Mouse (Mus musculus) telencephalon, adult 2 months (tissue): ENCODE data around the gene Rps23.
"Not testable (repeated sequence)": the region's sequence is repeated elsewhere in the genome, so short reads cannot be mapped to it uniquely, and the experiment has no call there.

Experiments
- DNase-seq: peaks from one replicate; pipeline ENCODE4 v3.0.0-alpha.2; 2011; ENCODE audit warnings: low read depth, low spot score

The Rps23 gene

DNA sequence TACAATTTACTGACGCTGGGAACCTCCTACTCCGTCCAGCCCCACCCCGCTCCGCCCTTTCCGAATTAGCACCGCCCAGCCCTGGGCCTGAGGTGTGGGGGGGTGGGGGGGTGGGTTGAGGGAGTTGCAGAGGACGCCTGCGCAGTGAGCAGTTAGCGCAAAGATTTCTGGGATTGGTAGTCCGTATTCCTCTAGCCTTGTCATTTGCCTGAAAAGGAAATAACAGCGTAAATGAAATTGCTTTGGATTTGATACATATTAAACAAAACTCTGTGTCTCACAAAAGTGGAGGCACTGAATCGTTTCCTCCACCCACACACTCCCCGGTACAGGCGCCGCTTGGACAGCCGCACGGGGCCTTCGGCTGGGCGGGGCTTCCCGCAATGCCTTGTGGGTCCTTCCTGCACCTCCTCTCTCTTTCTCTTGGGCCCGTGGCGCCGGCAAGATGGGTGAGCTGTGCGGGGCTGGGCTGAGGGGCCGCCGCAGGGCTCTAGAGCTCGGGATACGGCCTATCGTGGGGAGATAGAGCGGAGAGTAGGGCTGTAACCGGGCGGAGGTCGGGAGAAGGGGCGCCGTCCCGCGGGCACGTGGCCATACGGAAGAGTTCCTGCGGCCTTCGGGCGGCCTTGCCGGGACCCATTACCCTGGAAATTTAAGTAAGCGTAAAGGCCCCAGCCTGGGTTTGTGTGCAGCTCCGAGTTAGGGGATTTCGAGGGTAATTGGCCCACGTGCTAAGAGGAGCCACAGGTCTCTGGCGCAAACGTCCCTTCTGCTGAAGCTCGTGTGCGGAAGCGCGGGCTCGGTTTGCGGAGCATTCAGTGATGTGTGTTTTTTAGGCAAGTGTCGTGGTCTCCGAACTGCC is at the start of gene Rps23:
Gene Rps23, plus strand, starts transcription at position 208 of the 862 bp plus-strand sequence.
- DNase-seq, result peak; percentile 91

GRCm38 (mm10) chr13:90881727-90882429 is 40.9 kb upstream of the Rps23 start:
- DNase-seq, result no peak

GRCm38 (mm10) chr13:90885856-90886532 is 36.8 kb upstream of the Rps23 start:
- DNase-seq, result no peak

DNA sequence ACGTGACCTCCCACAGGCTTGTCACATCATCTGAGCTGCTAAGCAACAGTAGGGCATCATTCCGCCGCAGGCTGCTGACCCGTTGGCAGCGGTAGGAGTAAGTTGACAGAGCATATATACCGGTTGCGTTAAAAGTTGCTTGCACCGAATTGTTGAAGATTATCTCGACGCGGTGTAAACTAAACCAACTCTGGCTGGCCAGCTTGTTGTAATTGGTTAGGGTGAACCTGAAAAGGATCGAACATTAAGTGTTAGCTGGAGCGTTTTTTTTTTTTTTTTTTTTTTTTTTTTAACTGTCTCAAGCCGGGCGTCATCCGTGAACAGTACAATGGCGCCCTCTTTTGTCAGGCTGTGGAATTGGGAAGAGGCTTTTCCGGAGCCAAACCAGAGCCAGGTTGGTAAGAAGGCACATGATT is 36.2 kb upstream of the Rps23 start:
- peak; percentile 47 for DNase-seq

DNA sequence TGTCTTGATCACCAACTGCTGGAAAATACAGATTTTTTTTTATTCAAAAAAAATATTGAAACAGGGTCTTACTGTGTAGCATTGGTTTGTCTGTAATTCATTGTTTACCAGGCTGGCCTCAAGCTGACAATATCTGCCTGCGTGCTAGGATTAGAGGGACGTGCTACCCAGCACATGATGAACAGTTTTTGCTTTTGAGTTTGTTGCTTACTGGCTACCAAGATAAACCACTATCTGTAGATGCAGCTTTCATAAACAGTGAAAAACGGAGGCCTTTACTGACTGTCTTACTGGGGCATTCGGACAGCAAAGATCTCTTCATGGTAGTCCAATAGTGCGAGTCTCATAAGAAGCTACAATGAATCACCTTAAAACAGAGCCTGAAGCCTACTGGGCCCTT is 32.6 kb upstream of the Rps23 start:
- DNase-seq, result no peak

DNA sequence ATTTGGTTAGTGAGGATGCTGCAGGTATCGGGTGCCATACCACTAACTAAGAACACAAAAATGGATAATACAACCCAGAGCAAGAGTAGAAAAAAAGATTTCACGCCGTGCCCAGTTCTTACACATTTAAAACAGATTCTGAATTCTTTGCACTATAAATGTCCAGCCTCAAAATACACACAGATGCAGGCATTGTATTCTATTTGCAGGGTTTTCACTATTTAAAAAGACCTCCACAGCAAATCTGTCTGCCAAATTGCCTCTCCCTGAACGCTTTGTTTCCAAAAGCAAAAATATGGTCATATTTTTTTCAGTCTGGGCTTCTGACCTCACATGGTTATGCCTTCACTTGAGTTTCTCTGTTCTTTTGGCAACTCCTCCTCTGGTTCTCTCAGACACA is 27.9 kb upstream of the Rps23 start:
- no peak for DNase-seq

DNA sequence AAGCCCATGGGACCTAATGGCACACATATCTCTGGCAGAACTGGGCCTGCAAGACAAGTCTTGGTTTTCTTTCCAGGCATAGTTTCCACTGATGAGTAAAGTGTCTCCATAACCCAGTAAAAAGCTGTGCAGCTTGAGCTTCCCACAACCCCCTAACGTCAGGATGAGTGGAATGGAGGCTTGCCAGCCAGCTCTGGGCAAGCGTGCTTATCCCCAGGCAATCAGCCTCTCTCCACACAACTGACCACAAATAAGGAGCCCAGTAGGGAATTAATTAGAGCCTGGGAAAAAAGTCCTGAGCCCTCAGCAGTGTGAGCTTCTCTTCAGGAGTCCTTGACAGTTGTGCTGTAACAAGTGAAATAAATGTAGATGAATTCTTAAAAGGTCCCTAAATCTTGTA is 26.7 kb upstream of the Rps23 start:
- DNase-seq, result no peak

- DNase-seq, result no peak
Observed at GRCm38 (mm10) chr13:90896821-90897220, 25.9 kb upstream of the Rps23 start.

GRCm38 (mm10) chr13:90905176-90905575 is 17.6 kb upstream of the Rps23 start, which contains the start of gene Atp6ap1l:
Gene Atp6ap1l (minus strand): TSS chr13:90905355.
- no peak for DNase-seq

DNA sequence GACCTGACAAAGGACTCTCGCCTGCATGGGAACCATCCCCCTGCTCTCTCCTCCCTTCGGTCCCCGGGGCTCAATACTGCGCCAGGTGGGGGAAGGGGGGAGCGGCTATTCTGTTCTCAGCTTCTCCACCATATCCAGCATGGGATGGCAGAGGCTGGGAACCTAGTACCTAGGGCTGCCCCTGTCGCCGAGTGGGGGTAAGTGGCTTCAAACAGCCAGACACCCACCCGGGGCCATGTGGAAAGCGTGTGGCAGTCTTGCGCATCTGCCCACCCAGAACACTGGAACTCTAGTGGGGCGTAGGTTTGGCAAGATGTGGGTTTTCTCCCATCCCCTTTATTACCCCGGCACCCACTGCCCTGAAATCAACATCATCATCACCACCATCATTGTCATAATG is 15.4 kb upstream of the Rps23 start:
- DNase-seq, result no peak

DNA sequence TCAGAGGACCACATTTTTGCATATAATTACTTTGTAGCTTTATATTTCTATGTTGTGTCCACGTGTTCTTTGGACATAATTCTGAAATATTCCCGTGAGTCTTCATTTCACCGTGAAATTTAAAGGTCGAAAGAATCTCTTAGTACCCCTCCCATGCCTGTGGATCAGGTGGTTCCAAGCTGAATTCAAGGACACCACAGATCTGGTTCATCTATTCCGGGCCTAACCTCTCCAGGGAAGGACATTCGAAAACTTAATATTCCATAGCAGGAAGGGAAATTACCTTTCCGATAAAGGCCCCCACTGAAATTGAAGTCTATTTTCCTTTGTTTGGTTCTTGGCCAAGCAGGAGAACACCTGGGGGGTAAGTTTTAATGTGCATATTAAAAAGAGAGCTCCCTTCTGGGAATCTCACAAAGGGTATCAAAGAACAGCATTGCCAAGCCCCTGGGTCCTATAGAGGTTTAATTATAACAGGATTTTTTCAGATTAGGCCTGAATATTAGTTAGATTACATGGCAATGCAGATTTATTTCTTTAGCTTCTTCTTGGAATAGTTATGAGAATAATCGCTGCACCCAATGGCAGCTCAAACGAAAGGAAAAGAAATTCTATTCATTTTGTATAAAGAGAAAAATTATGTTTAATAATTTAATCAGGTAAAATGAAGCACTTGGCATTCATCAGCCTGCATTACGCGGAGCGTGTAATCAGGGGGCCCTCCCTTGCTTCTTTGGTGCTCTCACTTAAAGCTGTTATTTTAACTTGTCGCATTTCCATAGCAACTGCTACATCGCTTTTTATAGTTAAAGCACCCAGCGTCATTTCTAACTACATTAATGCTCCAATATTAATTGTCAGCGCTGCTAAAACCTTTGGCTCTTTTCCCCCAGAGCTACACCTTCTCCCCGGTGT is 9.7 kb upstream of the Rps23 start:
- DNase-seq, result peak; percentile 58

- DNase-seq, result no peak
Observed at GRCm38 (mm10) chr13:90913675-90914192, 9.0 kb upstream of the Rps23 start.

DNA sequence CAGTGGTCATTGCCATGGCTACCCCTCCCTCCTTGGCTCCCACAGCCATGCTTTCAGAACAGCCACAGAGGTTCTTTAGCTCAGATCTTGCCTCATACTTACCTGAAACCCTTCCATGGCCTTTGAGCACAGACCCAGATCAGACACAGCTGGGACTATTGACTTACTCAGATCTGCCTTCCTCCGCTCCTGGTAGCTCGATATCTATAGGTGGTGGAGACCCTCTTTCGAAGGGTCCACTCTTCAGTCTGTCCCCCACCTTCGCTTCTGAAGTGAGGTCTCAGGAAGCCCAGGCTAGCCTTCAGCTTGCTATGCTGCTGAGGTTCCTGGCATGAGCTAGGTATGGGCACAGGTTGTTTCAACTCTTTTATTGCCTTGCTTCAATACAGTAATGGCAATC is 8.0 kb upstream of the Rps23 start:
- no peak for DNase-seq

GRCm38 (mm10) chr13:90923617-90924016 is 859 bp downstream of the Rps23 start:
- not testable (repeated sequence) for DNase-seq

GRCm38 (mm10) chr13:90924072-90924471 is 1.3 kb downstream of the Rps23 start:
- DNase-seq, result no peak

DNA sequence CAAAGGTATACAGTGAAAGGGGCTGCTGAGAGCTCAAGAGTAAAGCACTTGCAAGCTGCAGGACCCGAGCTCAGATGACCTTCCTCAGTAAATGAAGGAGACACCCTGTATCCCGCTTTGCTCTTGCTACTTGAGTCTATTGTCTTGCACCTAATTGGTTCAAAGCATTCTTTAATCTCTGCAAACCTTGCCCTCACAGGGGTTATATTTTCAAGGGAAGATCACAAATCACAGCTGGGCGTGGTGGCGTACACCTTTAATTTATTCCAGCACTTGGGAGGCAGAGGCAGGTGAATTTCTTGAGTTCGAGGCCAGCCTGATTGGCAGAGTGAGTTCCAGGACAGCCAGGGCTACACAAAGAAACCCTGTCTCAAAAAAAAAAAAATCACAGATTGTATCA is 2.4 kb downstream of the Rps23 start:
- DNase-seq, result no peak

DNA sequence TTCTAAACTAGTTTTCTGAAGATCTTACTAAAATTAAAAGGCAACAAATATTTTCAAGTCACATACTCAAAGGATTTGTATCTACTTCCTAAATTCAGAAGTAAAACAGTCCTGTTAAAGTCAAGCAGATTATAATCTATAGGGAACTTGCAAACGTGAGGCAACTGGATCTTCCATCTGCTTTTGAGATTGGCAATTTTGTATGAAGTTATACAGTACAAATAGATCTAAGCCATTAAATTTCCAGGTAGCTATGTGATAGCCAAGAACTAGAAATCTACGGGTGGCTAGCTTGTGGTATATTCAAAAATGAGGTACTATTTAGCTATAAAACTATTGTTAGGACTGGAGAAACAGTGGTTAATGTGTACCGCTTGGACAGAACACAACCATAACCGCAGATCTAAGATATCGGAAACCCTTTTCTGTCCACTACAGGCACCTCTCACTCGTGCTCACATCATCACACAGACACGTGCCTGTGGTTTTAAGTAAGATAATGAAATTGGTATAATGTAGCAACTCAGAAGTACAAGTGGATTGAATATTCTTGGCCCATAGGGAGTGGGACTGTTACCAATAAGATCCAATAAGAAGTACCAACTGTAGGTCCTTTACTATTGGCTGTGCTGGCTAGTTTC is 3.5 kb downstream of the Rps23 start:
- no peak for DNase-seq

GRCm38 (mm10) chr13:90926938-90927633 is 4.3 kb downstream of the Rps23 start:
- no peak for DNase-seq

- DNase-seq, result not testable (repeated sequence)
Observed at GRCm38 (mm10) chr13:90928266-90928665, 5.5 kb downstream of the Rps23 start.

DNA sequence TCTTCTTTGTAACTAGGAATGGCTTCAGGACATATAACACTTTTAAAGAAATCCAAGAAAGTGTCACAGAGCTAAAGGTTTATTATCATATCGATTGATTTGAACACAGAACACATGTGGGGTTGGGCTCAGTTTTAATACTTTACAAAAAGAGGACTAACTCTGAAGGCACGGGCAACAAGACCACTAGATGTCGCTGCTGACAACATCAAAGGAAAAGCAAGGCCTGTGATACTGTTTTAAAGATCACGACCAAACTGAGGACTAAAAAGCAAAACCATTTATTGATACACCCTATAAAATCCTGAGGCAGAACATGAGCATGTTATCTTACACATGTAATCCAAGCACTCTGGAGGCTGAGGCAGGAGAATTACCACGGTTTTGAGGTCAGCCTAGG is 7.1 kb downstream of the Rps23 start:
- peak; percentile 74 for DNase-seq
